Mouse (Mus musculus): Measurements from ENCODE around the gene Pdia6.

GRCm38 (mm10) chr12:17324549-17325470, 58.5 kb downstream of the Pdia6 start:
- TF ChIP-seq CTCF (IDR thresholded peaks at IDR 0.05; ENCODE audit: extremely low read depth, insufficient read length, insufficient replicate concordance, low read depth, low read length) (no peak), POLR2A (IDR thresholded peaks at IDR 0.05; ENCODE audit: low read depth, low read length) (no peak)

All from small intestine, adult 2 months (tissue).